Mouse (Mus musculus) cerebellum, adult 8-10 months (tissue): ENCODE data around the gene Dnaaf3.
A peak's percentile ranks its signal among the peaks of the same experiment; 100 is the strongest.

Source experiments
- DNase-seq: peaks from one replicate; pipeline ENCODE4 v3.0.0; 2022

Gene Dnaaf3

GRCm38 (mm10) chr7:4521231-4522003 lies 10.8 kb downstream of the Dnaaf3 start:
- DNase-seq: no peak

GRCm38 (mm10) chr7:4518487-4518886 lies 13.8 kb downstream of the Dnaaf3 start:
- no peak for DNase-seq

- no peak for DNase-seq
Measured at GRCm38 (mm10) chr7:4516332-4517050, 15.8 kb downstream of the Dnaaf3 start, which contains the start of gene Tnnt1. TSS of gene Tnnt1 (minus strand) at chr7:4516382.

DNA sequence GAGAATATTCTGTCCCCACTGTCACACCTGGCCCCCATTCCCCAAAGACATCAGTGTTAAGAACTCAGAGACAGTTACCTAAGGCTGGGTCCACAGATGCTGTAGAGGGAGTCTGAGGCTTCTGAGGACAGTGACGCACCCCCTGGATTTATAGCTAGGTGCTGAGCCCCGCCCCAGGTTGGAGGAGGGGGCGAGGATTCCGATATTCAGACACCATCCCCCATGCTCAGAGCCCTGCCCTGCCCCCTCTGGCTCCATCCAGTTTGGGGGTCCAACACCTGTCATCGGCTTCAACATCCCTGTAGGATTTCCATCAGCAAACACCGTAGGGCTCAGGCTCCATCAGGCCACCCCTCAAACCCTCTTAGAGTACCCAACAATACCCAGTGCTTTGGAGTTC lies 16.4 kb downstream of the Dnaaf3 start:
- DNase-seq: no peak

DNA sequence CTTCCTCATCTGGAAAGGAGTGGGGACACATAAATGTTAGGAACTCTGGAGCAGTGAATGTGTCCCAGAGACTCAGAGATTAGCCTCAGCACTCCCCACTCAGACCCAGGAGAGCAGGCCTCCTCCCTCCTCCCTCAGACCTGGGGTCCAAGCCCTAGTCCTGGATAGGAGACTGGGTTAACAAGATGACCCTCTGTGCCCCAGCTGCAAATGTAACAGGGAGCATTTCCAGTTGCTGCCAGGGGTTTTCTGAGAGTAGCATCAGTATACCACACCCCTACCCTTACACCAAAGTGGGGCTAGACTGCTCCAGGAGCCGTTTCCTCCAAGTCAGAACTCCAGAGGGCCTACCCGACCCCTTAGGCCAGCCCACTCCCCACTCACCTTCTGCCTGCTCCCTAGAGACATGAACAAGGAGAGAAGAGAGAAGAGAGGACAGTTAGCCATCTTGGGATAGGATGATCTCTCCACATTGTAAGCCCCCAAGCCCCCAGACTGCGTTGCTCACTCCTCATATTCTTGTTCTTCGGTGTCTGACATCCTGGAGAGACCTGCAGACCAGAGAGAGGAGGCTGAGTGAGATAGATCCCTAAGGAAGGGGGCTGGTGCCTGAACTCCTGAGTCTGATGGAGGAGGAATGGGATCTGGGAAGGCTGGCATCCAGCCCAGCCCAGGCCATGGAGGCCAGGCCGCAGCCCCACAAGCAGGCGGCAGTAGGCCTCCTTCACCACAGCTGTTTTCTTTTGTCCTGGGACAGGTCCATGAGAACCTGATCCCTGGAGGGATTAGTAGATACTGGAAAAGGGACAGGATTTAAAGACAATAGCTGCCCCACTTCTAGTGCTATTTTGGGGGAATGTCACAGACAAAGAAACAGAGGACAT lies 18.2 kb downstream of the Dnaaf3 start:
- DNase-seq: no peak

GRCm38 (mm10) chr7:4513236-4513635 lies 19.0 kb downstream of the Dnaaf3 start:
- DNase-seq: no peak

DNA sequence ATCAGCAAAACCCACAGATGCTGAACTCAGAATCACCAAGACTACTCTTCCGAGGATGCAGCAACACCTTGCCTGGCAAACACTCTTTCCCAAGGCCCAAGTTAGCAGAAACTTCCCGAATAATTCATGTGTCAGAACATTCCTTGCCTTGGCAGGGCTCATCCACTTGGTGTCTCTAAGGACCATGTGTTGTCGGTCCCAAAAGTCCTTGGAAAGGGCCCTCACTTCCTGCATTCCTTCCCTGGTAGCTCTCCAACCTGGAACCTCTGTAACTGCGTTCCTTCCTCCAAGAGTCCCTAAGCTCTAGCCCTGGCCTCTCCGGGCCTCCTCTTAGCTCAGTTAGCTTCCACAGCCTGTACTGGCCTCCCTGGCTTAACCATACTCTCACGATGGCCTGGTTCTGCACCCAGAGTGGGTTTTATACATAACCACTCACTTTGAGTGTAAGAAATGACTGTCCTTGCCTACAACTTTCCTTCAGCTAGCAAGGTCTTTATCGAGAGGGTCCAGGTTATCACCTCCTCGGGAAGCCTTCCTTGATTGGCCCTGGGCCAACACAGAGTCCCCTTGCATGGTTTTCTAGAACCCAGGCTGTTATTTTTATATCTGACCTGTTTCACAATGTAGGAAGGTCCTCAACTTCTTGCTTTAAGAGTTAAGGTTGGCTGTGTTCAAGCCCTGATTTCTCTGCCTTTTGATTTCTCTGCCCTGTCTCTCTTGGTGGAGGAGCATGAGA lies 20.6 kb downstream of the Dnaaf3 start:
- DNase-seq: no peak

- DNase-seq: peak; percentile 33
Measured at GRCm38 (mm10) chr7:4509863-4510608, 22.2 kb downstream of the Dnaaf3 start.

DNA sequence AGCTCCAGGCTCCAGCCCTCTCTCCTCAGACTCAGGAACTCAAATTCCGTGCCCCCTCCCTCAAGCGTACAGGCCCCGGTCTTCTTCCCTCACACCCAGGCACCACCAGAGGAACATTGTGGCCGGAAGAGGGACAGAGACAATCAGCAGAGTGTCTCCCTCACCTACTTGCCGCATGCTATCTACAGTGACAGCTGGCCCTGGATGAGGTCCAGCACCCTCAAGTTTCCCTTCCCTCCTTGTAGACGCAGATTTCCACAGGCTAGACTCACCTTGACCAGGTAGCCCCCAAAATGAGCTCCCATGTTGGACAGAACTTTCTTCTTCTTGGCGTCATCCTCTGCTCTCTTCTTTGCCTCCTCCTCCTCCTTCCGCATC lies 23.5 kb downstream of the Dnaaf3 start:
- DNase-seq: no peak

DNA sequence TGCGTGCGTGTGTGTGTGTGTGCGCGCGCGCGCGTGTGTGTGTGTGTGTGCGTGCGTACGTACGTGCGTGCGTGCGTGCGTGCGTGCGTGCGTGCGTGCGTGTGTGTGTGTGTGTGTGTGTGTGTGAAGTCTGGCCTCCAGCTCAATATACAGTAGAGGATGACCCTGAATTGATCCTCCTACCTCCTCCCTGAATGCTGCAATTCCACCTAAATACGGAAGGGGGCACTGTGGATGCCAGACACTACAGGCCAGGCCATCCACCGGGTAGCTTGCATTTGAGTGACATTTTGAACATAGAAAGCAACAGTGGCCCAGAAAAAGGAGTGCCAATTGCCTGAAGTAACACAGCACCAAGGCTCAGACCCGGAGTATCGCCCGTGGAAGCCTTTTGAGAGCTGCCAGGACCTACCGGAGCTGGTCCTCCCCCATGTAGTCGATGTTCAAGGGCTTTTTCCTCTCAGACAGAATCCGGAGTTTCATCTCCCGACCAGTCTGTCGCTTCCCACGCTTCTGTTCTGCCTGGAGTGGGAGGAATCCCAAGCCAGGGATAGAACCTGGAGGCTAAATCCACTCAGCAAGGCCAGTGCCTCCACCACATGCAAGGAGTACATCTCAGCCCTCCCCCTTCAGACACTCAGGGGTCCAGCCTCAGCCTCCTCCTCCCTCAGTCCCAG lies 24.1 kb downstream of the Dnaaf3 start:
- no peak for DNase-seq

DNA sequence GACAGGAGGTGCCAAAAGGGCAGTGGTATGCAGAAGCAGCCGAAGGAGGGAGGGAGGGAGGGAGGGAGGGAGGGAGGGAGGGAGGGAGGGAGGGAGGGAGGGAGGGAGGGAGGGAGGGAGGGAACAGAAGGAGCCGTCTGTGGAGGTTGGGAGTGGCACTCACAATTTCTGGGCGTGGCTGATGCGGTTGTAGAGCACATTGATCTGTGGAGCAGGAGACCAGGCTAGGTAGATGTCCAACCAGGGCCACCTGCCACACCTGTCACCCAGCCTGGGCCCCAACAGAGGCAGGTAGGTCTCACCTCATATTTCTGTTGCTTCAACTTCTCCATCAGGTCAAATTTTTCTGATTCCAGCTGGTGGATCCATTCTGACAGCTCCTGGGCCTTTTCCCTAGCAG lies 25.0 kb downstream of the Dnaaf3 start:
- DNase-seq: no peak

DNA sequence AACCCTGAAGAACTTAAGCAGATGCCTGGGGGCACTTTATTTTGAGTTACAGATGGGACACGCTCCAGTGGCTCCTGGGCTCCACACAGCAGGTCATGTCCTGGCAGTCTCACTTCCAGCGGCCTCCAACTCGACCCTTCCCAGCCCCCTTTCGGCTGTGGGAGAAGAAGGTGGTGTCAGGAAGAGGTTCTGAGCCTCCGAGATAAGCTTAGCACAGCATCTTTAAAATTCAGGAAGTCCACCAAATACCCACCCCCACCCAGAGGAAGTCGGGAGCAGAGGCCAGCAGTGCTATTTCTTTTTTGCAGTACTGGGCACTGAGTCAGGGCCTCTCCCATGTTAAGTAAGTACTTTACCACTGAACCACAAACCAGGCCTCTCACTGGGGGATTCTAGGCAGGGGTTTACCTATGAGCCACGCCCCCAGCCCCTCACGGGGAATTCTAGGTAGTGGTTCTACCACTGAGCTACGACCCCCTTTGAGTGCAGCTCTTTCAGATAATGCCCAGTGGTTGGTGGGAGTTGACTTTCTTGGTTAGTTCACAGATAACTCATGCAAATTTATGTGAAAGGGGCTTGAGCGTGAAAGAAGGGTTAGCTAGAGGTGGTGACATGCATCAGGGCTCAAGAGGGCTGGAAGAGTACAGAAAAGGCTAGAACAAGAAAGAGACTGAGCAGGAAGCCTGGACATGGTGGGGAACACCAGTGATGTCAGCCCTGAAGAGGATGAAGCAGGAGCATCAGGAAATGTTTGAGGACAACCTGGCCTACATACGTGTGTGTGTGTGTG lies 27.4 kb downstream of the Dnaaf3 start:
- DNase-seq: no peak

DNA sequence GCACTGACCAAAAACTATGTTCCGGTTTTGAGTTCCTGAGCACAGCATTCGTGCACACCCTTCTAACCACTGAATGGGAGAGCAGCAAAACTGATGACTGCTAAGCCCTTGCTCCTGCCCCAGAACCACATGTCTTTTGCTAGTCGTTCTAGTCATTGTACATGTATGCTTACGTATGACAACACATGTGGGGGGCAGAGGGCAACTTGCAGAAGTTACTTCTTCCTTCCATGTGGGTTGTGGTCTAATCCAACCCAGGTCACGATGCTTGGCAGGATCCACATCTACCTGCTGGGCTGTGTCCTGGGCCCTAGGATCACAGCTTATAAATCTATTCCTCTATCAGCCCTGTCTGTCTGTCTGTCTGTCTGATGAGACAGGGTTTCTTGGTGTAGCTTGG lies 28.4 kb downstream of the Dnaaf3 start:
- DNase-seq: no peak

GRCm38 (mm10) chr7:4503100-4503499 lies 29.2 kb downstream of the Dnaaf3 start:
- DNase-seq: no peak

DNA sequence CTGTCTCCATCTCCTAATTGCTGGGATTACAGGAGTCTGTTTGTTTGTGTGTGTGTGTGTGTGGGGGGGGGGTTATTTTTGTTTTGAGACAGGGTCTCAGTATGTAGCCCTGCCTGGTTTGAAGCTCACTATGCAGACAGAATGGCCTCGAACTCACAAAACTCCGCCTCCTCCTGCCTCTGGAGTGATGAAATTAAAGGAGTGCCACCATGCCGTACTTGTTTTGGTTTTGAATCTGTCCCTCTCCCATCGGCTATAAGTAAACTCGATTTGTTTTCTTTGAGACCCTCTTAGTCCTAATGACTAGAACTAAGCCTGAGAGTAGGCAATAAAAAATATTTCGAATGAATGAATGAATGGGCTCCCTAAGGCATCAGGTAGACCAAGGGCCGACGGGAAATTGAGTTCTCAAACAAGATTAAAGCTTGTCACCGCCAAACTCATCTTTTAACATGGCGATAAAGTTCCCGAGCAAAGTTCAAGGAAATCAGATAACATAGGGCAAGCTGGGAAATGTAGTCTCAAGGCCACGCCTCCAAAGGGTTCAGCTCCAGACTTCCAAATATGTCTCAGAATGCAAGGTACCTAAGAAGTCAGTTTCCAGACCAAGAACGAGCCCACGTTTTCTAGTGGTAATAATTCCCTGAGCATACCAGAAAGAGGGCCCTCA lies 29.7 kb downstream of the Dnaaf3 start:
- peak; percentile 63 for DNase-seq

GRCm38 (mm10) chr7:4501558-4502397 lies 30.5 kb downstream of the Dnaaf3 start, which contains the start of gene Ppp1r12c:
TSS of gene Ppp1r12c (minus strand) at chr7:4501680.
- DNase-seq: peak; percentile 95

GRCm38 (mm10) chr7:4500892-4501471 lies 31.3 kb downstream of the Dnaaf3 start:
- DNase-seq: peak; percentile 69

DNA sequence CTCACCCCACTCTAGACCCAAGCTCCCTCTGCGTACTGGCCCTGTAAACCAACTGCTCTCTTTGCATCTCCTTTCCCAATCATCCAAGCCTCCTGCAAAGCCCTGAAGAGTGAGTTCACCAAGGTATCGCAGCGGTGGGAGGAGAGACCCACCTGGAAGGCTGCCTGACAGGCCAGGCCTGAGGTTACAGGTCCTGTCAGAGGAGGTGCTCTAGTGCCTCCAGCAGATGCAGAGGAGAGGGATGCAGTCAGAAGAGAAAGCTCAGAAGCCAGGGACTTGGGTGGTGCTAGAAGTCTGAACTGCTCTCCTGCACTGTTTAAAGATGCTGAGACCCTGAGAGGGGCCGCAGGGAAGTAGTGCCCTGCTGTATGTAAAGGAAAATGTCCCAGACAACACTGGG lies 33.2 kb downstream of the Dnaaf3 start:
- DNase-seq: no peak
